Mouse (Mus musculus) Patski (cell line): ENCODE results near the gene Sap30l. TPM values are rescaled to one million over a fixed set of nuclear protein-coding genes. Genes with fewer than 3 reads are reported as not detected.
"Not testable (repeated sequence)": the region's sequence is repeated elsewhere in the genome, so short reads cannot be mapped to it uniquely, and the experiment has no call there.

Experiments
- ATAC-seq: fragments of 100-300 bp; one replicate; pipeline ENCODE4 v1.8.0; 2021
- CTCF ChIA-PET: fragments of 350-600 bp; sonication (Branson Sonifier 250); formaldehyde crosslinking; loops from one replicate; lab custom pipeline; 2022; ENCODE audit warnings: inconsistent platforms; lab: Charles Lee
- POLR2A ChIA-PET: fragments of 350-600 bp; sonication (Branson Sonifier 250); formaldehyde crosslinking; loops from one replicate; lab custom pipeline; 2022; ENCODE audit warnings: antibody characterized with exemption, inconsistent platforms; lab: Charles Lee
- DNase-seq: peaks from one replicate; pipeline ENCODE4 v3.0.0-alpha.2; 2011; ENCODE audit warnings: low read depth, low spot score
- H3K27me3 ChIP-seq: fragments of 371-371 bp; one replicate; pipeline ENCODE4 v1.5.1; 2021
- CTCF ChIP-seq: fragments of 100-300 bp; IDR thresholded peaks from one replicate; pipeline ENCODE4 v1.5.1; 2021
- in situ Hi-C: fragments of 300-500 bp; cut with MboI; formaldehyde crosslinking; loops from 3 replicates; pipeline ENCODE4 v1.11.1; 2018; ENCODE audit warnings: low pct_unique_long_range_greater_than_20kb, mixed read lengths
- polyA plus RNA-seq: library from polyadenylated mRNA; unstranded; gene quantifications from one replicate; pipeline ENCODE4 v1.2.3, GENCODE M21; 2021

The Sap30l gene
- polyA plus RNA-seq, 1 experiment from 2014 or later = 47.9 TPM

DNA sequence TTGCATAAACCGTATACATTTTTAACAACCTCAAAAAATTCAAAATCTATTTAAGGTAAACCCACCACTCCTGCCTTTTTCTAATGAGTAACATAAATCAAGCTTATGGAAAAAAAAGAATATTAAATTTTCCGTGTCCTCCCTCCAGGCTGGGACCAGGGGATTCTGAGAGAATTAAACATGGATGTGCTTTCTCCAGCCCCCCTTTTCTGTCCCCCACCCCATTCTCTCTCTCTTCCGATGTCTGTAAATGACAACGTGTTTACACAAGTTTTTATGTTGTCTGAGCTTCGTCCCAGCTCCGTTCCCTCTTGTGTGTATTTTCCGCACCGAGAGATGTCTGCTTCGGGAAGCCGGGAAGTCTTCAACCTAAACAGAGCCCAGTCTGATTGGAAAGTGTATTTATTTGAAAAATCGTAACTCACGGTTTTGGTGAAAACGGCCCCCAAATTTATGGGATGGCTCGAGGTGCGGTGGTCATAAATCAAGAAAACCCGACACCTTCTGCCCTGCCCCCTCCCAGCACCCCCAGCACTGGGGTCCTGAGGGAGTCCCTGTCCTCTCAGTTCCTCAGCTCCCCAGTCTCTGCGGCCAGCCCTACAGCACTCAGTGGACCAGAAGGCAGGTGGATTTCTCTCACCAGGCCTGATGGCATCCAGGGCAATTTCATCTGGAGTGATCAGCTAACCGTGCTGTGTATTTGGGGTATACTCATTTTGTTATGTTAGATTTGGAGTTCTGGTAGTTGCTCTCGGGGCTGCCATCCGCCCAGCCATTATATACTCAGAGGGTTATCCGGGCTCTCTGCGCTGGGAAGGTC, 36.6 kb downstream of the Sap30l start:
- DNase-seq = no peak
- POLR2A ChIA-PET = no interaction called here
- no peak for ATAC-seq
- CTCF ChIA-PET = no interaction called here
- TF ChIP-seq CTCF = no peak
- H3K27me3 ChIP-seq = peaks cover 5% of the 10 kb centered on the region
- in situ Hi-C loops = no loop called here

DNA sequence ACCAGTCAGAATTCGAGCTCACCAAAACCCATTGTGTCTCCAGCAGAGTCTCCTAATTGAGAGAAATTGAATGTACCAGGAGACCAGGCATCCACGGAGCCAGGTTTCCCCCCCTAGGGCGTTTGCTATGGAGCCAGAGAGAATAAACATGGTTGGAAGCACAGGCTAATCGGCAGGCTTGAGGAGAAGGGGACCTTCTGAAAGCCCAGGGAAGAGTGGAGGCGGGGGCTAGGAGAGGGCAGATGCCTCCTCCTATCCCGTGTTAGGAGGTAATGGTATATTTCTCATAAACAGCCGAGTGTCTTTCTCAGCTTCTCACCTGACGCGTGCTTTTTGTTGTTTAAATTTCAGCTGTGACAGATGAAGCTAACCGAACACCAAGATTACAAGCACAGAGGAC, 39.5 kb downstream of the Sap30l start:
- no peak for TF ChIP-seq CTCF
- DNase-seq (no peak), ATAC-seq (no peak)
- ChIA-PET CTCF (no interaction called here), POLR2A (no interaction called here)
- in situ Hi-C loops = no loop called here
- H3K27me3 ChIP-seq = peaks cover 5% of the 10 kb centered on the region

DNA sequence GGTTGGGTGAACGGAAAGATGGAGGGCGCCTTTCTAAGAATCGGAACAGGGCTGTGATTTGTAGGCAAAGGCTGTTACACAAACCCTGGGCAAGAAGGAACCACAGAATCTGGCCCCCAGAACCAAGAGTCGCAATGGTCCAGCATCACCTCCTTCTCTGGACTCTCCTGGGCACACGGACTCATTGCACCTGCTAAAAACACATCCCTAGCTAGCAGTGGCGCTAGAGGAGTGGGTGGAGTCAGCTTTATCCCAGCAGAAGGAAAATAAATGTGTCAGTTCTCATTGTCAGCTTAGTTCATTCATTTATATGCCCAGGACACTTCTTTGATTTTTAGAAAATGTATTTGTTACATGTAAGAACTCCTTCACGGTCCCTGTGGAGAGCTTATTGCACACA, 40.0 kb downstream of the Sap30l start:
- ATAC-seq = no peak

DNA sequence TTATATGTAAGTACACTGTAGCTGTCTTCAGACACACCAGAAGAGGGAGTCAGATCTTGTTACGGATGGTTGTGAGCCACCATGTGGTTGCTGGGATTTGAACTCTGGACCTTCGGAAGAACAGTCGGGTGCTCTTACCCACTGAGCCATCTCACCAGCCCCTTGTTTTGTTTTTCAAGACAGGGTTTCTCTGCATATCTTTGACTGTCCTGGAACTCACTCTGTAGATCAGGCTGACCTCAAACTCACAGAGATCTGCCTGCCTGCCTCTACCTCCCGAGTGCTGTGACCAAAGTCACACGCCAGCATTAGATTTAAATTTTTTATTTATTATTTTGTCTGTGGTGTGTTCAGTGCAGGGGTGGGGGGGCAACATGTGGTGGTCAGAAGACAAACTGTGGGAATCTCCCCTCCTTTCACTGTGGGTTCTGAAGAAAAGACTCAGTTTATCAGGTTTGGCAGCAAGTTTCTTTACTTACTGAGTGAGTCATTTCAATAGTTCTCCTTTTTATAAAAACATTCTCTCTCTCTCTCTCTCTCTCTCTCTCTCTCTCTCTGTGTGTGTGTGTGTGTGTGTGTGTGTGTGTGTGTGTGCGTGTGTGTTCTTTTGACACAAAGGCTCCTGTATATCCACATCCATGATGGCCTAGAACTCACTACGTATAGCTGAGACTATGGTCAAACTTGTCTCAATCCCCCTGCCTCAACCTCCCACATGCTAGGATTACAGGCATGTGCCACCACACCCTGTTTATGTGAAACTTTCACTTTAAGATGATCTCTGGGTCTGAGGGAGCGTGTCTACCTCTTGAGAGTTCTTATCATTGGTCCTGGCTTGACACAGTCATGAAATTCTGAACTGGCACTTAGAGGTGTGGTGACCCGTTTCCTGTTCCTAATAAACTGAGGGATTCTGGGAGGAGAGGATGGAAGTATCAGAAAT, 45.3 kb downstream of the Sap30l start:
- CTCF ChIA-PET, ATAC-seq, in situ Hi-C loops, POLR2A ChIA-PET, H3K27me3 ChIP-seq, DNase-seq: not testable (repeated sequence)

More for the DNA sequence above, 40.0 kb downstream of the Sap30l start:
- ChIA-PET POLR2A (no interaction called here), CTCF (no interaction called here)
- DNase-seq = no peak
- H3K27me3 ChIP-seq = peaks cover 5% of the 10 kb centered on the region
- in situ Hi-C loops = no loop called here
- TF ChIP-seq CTCF = no peak

DNA sequence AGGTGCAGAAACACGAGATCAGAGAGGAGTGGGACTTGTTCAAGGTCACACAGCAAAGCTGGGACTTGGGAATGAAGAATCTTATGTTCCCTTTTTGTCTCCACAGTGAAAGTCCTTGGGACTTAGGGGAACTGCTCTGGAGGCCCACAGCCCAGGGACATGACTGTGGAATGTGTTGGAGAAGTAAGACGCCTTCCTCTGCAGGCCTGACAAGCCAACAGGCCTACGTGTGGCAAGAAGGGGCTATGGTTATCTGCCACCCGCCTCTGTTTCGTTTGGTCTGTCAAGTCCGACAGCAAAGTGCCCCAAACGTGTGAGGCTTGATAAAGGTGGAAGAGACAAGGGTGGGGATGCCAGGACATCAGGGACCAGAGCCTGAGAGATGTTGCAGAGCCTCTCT, 46.0 kb downstream of the Sap30l start:
- ChIA-PET POLR2A (no interaction called here), CTCF (no interaction called here)
- ATAC-seq (no peak), DNase-seq (no peak)
- no peak for TF ChIP-seq CTCF
- in situ Hi-C loops = no loop called here
- no peaks in the 10 kb centered on the region for H3K27me3 ChIP-seq

DNA sequence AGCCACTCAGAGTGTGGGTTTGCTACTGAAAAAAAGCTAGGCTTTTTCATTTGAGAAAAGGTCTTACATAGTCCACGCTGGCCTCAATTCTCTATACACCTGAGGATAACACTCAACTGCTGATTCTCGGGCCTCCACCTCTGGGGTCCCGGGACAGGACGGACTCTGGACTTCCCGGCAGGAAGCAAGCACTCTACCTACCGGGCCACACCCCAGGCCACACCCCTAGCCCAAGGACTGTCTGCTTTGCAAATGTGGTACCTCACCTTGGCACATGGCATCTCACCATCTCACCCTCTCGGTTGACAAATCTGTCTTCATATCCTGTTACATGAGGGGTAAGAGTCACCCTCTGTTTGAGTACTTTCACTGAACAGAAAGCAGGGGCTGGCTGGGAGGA, 48.9 kb downstream of the Sap30l start:
- no peak for ATAC-seq
- CTCF ChIA-PET = interaction anchor here (0.8 kb wide), 1 partner anchor 85 kb away, joined by 3 read pairs; no protein-coding TSS in a partner anchor
- no peaks in the 10 kb centered on the region for H3K27me3 ChIP-seq
- POLR2A ChIA-PET = no interaction called here
- in situ Hi-C loops = no loop called here
- no peak for DNase-seq
- no peak for TF ChIP-seq CTCF

DNA sequence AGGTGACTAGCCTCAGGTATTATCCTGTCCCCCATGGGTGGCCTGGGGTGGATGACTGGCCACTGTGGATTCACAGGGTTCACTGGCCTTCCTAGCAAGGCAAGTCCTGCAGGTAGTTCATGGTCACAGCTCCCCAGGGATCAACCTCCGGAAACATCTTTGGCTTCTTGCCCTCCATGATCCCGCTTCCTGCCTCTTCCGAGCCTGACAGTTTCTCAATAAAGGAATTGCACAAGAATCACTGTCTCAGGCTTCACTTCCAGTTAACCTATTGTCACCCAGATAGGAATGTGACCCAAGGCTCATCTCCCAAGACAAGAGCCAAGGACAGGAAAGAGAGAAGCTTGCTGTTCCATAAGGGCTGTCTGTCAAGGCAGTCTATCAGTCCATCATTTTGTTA, 49.5 kb downstream of the Sap30l start:
- no peak for DNase-seq

DNA sequence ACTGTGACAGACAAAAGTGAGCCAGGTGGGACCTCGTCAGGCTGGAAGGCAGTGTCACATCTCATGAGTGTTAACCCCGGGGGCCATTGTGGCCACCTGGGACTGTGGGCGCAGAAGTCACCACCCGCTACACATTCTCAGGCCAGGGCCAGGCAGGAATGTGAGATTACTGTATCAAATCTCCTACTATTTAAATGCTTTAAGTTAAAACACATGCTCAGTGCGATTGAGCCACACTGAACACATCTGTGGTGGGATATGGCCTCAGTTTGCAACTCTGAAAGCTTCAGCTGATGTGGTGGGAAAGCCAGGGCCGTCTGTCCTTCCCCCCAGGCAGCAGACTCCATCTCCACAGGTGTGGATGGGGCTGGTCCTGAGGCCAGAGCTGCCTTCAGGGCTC, 52.1 kb downstream of the Sap30l start:
- POLR2A ChIA-PET = no interaction called here
- TF ChIP-seq CTCF = no peak
- ATAC-seq = no peak
- CTCF ChIA-PET = no interaction called here
- no peak for DNase-seq
- in situ Hi-C loops = no loop called here
- H3K27me3 ChIP-seq = no peaks in the 10 kb centered on the region

More for the DNA sequence above, 49.5 kb downstream of the Sap30l start:
- TF ChIP-seq CTCF = no peak
- in situ Hi-C loops = no loop called here
- ATAC-seq = no peak
- H3K27me3 ChIP-seq = no peaks in the 10 kb centered on the region
- CTCF ChIA-PET = no interaction called here
- POLR2A ChIA-PET = no interaction called here

DNA sequence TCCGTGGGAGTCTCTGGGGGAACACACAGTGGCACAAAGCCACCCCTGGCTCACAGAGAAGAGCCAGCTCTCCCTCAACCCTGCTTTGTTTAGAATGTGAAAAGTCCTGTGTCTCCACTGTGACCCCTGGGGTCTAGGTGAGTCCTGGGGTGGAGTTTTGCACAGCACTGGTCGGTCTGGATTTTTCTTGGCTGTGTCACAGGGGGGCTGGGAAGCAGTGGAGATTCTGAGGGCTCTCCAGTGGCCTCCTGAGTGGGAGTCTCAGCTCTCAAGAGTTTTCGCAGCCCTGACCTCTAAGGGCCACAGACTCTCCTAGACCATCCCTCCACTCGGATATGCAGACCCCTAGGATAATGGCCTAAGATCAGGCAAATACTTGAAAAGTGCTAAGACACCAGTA, 56.3 kb downstream of the Sap30l start:
- CTCF ChIA-PET = no interaction called here
- H3K27me3 ChIP-seq = no peaks in the 10 kb centered on the region
- no peak for DNase-seq
- POLR2A ChIA-PET = no interaction called here
- ATAC-seq = no peak
- no peak for TF ChIP-seq CTCF
- in situ Hi-C loops = no loop called here

Other genes with a start within 250 kb of the Sap30l start
- gene Galnt10, start 156.2 kb upstream of the Sap30l start, polyA plus RNA-seq = 74.9 TPM
- gene Hand1, start 31.2 kb downstream of the Sap30l start, polyA plus RNA-seq = not detected
- gene Larp1, start 207.4 kb downstream of the Sap30l start, polyA plus RNA-seq = 71.9 TPM